Mouse (Mus musculus): ENCODE measurements around the gene Tmem63c. TPM values are rescaled to one million over a fixed set of nuclear protein-coding genes. Genes with fewer than 3 reads are reported as not detected.

Gene Tmem63c
- polyA plus RNA-seq, 1 experiment from 2014 or later, result 0.74 TPM

DNA sequence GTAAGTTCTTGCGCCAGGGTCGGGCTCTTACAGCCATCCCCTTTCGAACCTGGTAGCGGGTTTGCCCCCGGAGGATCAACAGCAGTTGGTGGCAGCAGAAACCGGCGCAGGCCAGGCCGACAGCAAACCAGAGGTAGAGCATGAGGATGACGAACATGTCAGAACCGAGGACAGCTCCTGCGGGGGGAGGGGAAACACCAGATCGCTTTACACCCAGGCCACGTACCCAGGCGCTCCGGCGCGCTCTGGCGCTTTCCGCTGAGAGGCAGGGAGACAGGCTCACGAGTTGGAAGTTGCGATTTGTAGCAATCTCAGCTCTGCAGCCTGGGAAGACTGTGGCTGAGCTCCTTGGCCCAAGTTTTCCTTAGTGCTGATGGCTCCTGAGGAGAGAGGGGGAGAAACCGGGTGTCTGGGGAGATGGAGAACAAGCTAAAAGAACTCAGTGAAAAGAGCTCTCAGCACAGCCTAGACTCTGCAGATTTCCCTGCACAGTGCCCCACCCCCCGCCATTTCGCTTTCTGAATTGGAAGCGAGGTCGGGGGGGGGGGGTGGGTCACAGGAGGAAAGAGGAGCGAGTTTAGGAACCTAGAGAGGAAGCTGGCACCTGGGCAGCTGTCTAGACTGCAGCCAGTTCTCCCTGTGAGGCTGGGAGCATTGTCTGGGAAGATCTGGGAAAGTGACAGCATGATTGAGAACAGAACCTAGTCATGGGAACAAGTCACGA is 37.5 kb upstream of the Tmem63c start:
- no peaks in the 10 kb centered on the region for H3K9me3 ChIP-seq (ENCODE audit: control insufficient read depth, low read length)
- no peaks in the 10 kb centered on the region for H3K36me3 ChIP-seq (ENCODE audit: control insufficient read depth, insufficient read depth, low read length)
- no peak overlapping the region for H3K9ac ChIP-seq (ENCODE audit: low read depth, low read length)
- H3K4me1 ChIP-seq (ENCODE audit: control insufficient read depth, insufficient read depth, low read length), result no peaks in the 10 kb centered on the region; the same call in 1 of the 2 replicates
- peaks cover 44% of the 10 kb centered on the region for H3K27me3 ChIP-seq (replicated peaks; ENCODE audit: control insufficient read depth, insufficient read depth, low read length)
- H3K27ac ChIP-seq (replicated peaks; ENCODE audit: low read depth, low read length), result no peak overlapping the region
- DNase-seq (ENCODE audit: low spot score) (peak; percentile 83), ATAC-seq (ENCODE audit: low read depth) (peak; percentile 75; the same call in 1 of the 2 replicates)
- H3K4me2 ChIP-seq (ENCODE audit: low read depth, low read length), result 0 out of 2 replicates have a peak overlapping the region, but pooled peaks have one; percentile 25
- WGBS, result 2% methylated on average over 28 of the region's 28 CpGs
- H3K4me3 ChIP-seq (ENCODE audit: low read depth, low read length), result no peak overlapping the region

- Histone ChIP-seq H3K27ac (replicated peaks; ENCODE audit: low read depth, low read length) (no peak overlapping the region), H3K4me2 (ENCODE audit: low read depth, low read length) (no peak overlapping the region), H3K27me3 (replicated peaks; ENCODE audit: control insufficient read depth, insufficient read depth, low read length) (peaks cover 49% of the 10 kb centered on the region), H3K4me3 (ENCODE audit: low read depth, low read length) (no peak overlapping the region), H3K9me3 (ENCODE audit: control insufficient read depth, low read length) (no peaks in the 10 kb centered on the region), H3K9ac (ENCODE audit: low read depth, low read length) (no peak overlapping the region), H3K36me3 (ENCODE audit: control insufficient read depth, insufficient read depth, low read length) (no peaks in the 10 kb centered on the region), H3K4me1 (ENCODE audit: control insufficient read depth, insufficient read depth, low read length) (no peaks in the 10 kb centered on the region; the same call in 1 of the 2 replicates)
- ATAC-seq (ENCODE audit: low read depth) (no peak), DNase-seq (ENCODE audit: low spot score) (peak; percentile 52)
- WGBS, result 8% methylated on average over 6 of the region's 6 CpGs
Measured at GRCm38 (mm10) chr12:86984194-86984555, 37.0 kb upstream of the Tmem63c start.

DNA sequence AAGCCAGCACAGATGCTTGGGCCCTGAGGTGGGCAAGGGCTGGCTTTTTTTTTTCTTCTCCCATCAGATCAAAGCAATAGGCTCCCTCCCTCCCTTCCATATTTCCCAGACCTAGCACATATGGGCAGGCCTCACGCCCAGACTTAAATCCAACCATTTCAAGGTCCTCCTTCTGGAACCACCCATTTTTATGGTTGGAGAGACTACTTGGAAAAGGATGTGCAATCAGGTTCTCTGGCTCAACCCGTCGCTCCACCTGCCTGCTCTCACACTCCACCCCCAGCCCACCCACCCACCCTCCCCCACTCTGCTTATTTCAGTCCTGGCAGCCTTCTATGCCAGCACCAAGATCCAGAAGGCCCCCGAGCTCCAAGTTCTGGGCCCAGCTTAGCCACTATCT is 34.6 kb upstream of the Tmem63c start:
- 72% methylated on average over 4 of the region's 4 CpGs for WGBS
- ATAC-seq (ENCODE audit: low read depth) (no peak), DNase-seq (ENCODE audit: low spot score) (no peak)
- H3K36me3 ChIP-seq (ENCODE audit: control insufficient read depth, insufficient read depth, low read length), result no peaks in the 10 kb centered on the region
- H3K4me3 ChIP-seq (ENCODE audit: low read depth, low read length), result no peak overlapping the region
- peaks cover 8% of the 10 kb centered on the region for H3K4me1 ChIP-seq (ENCODE audit: control insufficient read depth, insufficient read depth, low read length)
- H3K27ac ChIP-seq (replicated peaks; ENCODE audit: low read depth, low read length), result no peak overlapping the region
- peaks cover 58% of the 10 kb centered on the region for H3K27me3 ChIP-seq (replicated peaks; ENCODE audit: control insufficient read depth, insufficient read depth, low read length)
- no peak overlapping the region for H3K9ac ChIP-seq (ENCODE audit: low read depth, low read length)
- H3K4me2 ChIP-seq (ENCODE audit: low read depth, low read length), result no peak overlapping the region
- H3K9me3 ChIP-seq (ENCODE audit: control insufficient read depth, low read length), result no peaks in the 10 kb centered on the region

DNA sequence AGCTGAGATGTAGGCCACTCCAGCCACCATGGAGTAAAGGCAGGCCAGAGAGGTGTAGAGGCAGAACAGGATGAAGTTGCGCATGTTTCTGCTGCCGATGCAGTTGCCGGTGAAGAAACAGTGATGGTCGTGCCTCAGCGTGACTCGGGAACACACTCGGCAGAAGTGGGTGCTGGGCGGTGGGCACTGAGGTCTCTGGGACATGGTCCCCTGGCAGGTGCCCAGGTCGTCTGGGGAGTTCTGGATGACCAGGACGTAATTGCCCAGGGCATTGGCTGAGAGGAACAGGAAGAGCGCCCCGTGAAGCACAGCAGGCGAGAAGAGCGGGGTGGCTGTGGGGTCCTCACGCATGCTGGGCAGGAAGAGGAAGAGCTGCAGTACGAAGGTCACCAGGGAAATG is 32.9 kb upstream of the Tmem63c start:
- Histone ChIP-seq H3K9me3 (ENCODE audit: control insufficient read depth, low read length) (no peaks in the 10 kb centered on the region), H3K4me1 (ENCODE audit: control insufficient read depth, insufficient read depth, low read length) (peaks cover 8% of the 10 kb centered on the region), H3K4me2 (ENCODE audit: low read depth, low read length) (no peak overlapping the region), H3K27me3 (replicated peaks; ENCODE audit: control insufficient read depth, insufficient read depth, low read length) (peaks cover 62% of the 10 kb centered on the region), H3K9ac (ENCODE audit: low read depth, low read length) (no peak overlapping the region), H3K27ac (replicated peaks; ENCODE audit: low read depth, low read length) (no peak overlapping the region), H3K4me3 (ENCODE audit: low read depth, low read length) (no peak overlapping the region), H3K36me3 (ENCODE audit: control insufficient read depth, insufficient read depth, low read length) (no peaks in the 10 kb centered on the region)
- WGBS, result 39% methylated on average over 16 of the region's 16 CpGs
- ATAC-seq (ENCODE audit: low read depth) (no peak), DNase-seq (ENCODE audit: low spot score) (no peak)

DNA sequence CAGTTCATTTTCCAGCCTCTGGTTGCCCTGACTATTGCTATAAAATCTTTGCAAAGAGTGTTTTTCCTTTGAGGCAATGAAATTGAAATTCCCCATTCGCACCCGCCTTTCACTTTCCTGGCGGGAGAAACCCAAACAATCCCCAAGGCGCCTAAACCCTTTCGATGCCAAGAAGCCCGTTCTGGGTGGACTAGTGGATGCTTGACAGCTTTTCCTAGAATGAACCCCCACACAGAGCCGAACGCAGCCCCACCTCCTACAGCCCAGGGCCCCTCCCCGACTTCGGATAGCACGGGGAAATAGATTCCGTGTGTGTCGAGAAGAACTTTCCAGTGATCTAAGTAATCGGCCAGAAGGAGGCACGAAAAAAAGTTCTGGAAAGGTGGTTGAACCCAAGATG is 31.8 kb upstream of the Tmem63c start:
- peaks cover 8% of the 10 kb centered on the region; the same call in 1 of the 2 replicates for H3K4me1 ChIP-seq (ENCODE audit: control insufficient read depth, insufficient read depth, low read length)
- peaks cover 55% of the 10 kb centered on the region for H3K27me3 ChIP-seq (replicated peaks; ENCODE audit: control insufficient read depth, insufficient read depth, low read length)
- H3K9me3 ChIP-seq (ENCODE audit: control insufficient read depth, low read length), result no peaks in the 10 kb centered on the region
- H3K27ac ChIP-seq (replicated peaks; ENCODE audit: low read depth, low read length), result no peak overlapping the region
- ATAC-seq (ENCODE audit: low read depth) (no peak), DNase-seq (ENCODE audit: low spot score) (no peak)
- 5% methylated on average over 15 of the region's 15 CpGs for WGBS
- H3K9ac ChIP-seq (ENCODE audit: low read depth, low read length), result no peak overlapping the region
- H3K4me2 ChIP-seq (ENCODE audit: low read depth, low read length), result peak overlapping the region; percentile 47; the same call in 1 of the 2 replicates
- no peaks in the 10 kb centered on the region for H3K36me3 ChIP-seq (ENCODE audit: control insufficient read depth, insufficient read depth, low read length)
- peak overlapping the region; percentile 22 for H3K4me3 ChIP-seq (ENCODE audit: low read depth, low read length)

GRCm38 (mm10) chr12:86989890-86990754 is 31.0 kb upstream of the Tmem63c start, which contains the start of gene Zdhhc22:
TSS of gene Zdhhc22 (minus strand) at chr12:86990430.
- under 1% methylated on average over 23 of the region's 68 CpGs for WGBS
- Histone ChIP-seq H3K36me3 (ENCODE audit: control insufficient read depth, insufficient read depth, low read length) (no peaks in the 10 kb centered on the region), H3K9me3 (ENCODE audit: control insufficient read depth, low read length) (no peaks in the 10 kb centered on the region), H3K4me1 (ENCODE audit: control insufficient read depth, insufficient read depth, low read length) (peaks cover 8% of the 10 kb centered on the region; the same call in 1 of the 2 replicates), H3K4me3 (ENCODE audit: low read depth, low read length) (peak within 1 kb of the TSS; percentile 22), H3K9ac (ENCODE audit: low read depth, low read length) (no peak within 1 kb of the TSS), H3K4me2 (ENCODE audit: low read depth, low read length) (peak within 1 kb of the TSS; percentile 47), H3K27ac (replicated peaks; ENCODE audit: low read depth, low read length) (no peak within 1 kb of the TSS), H3K27me3 (replicated peaks; ENCODE audit: control insufficient read depth, insufficient read depth, low read length) (peaks cover 50% of the 10 kb centered on the region)
- peak; percentile 45 for DNase-seq (ENCODE audit: low spot score)
- peak; percentile 81 for ATAC-seq (ENCODE audit: low read depth)

GRCm38 (mm10) chr12:86990755-86991110 is 30.4 kb upstream of the Tmem63c start:
- ATAC-seq (ENCODE audit: low read depth), result no peak
- WGBS, result 43% methylated on average over 2 of the region's 2 CpGs

GRCm38 (mm10) chr12:86994166-86994565 is 27.0 kb upstream of the Tmem63c start:
- no peak overlapping the region for H3K4me2 ChIP-seq (ENCODE audit: low read depth, low read length)
- ATAC-seq (ENCODE audit: low read depth), result no peak
- H3K36me3 ChIP-seq (ENCODE audit: control insufficient read depth, insufficient read depth, low read length), result no peaks in the 10 kb centered on the region
- no peaks in the 10 kb centered on the region for H3K9me3 ChIP-seq (ENCODE audit: control insufficient read depth, low read length)
- 43% methylated on average over 4 of the region's 4 CpGs for WGBS
- H3K9ac ChIP-seq (ENCODE audit: low read depth, low read length), result no peak overlapping the region
- H3K4me1 ChIP-seq (ENCODE audit: control insufficient read depth, insufficient read depth, low read length), result peaks cover 8% of the 10 kb centered on the region; the same call in 1 of the 2 replicates
- peak; percentile 27 for DNase-seq (ENCODE audit: low spot score)
- H3K4me3 ChIP-seq (ENCODE audit: low read depth, low read length), result no peak overlapping the region
- peaks cover 30% of the 10 kb centered on the region for H3K27me3 ChIP-seq (replicated peaks; ENCODE audit: control insufficient read depth, insufficient read depth, low read length)
- H3K27ac ChIP-seq (replicated peaks; ENCODE audit: low read depth, low read length), result no peak overlapping the region

More at GRCm38 (mm10) chr12:86990755-86991110, 30.4 kb upstream of the Tmem63c start:
- peaks cover 8% of the 10 kb centered on the region; the same call in 1 of the 2 replicates for H3K4me1 ChIP-seq (ENCODE audit: control insufficient read depth, insufficient read depth, low read length)
- peak overlapping the region; percentile 47; the same call in 1 of the 2 replicates for H3K4me2 ChIP-seq (ENCODE audit: low read depth, low read length)
- no peaks in the 10 kb centered on the region for H3K9me3 ChIP-seq (ENCODE audit: control insufficient read depth, low read length)
- no peak overlapping the region for H3K4me3 ChIP-seq (ENCODE audit: low read depth, low read length)
- no peak for DNase-seq (ENCODE audit: low spot score)
- H3K36me3 ChIP-seq (ENCODE audit: control insufficient read depth, insufficient read depth, low read length), result no peaks in the 10 kb centered on the region
- H3K9ac ChIP-seq (ENCODE audit: low read depth, low read length), result no peak overlapping the region
- no peak overlapping the region for H3K27ac ChIP-seq (replicated peaks; ENCODE audit: low read depth, low read length)
- H3K27me3 ChIP-seq (replicated peaks; ENCODE audit: control insufficient read depth, insufficient read depth, low read length), result peaks cover 50% of the 10 kb centered on the region
